Mouse (Mus musculus) small intestine, adult 2 months (tissue): Measurements from ENCODE around the gene Nudt3.

Experiments
- CTCF ChIP-seq: fragments of 200-500 bp; IDR thresholded peaks from 2 replicates; pipeline ENCODE4 v1.5.1; 2012; ENCODE audit warnings: low read depth, mild to moderate bottlenecking, control low read depth, inconsistent platforms, low read length, moderate library complexity, mixed read lengths; ENCODE audit not compliant: insufficient replicate concordance, insufficient read length; ENCODE audit errors: extremely low read depth
- POLR2A ChIP-seq: fragments of 200-500 bp; IDR thresholded peaks from 2 replicates; pipeline ENCODE4 v1.6.1; 2012; ENCODE audit warnings: low read depth, mild to moderate bottlenecking, control low read depth, inconsistent platforms, low read length, moderate library complexity

DNA sequence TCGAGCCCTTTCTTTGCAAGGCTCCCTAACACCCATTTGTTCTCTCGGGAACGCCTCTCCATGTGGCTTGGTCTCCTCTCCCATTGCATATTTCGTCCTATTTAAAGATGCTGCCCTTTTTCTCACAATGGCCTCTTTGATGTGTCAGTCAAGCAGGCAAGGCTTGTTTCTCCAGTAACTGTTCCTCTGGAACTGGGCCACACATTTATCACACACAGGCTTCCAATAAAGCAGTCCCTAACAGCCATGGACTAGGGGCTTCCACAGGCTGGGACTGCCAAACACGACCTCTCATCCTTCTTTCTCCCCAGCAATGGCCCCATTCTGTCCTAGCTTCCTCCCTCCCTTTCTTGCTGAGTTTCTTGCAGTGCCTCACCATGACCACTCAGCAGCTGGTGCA is 3.4 kb upstream of the Nudt3 start:
- TF ChIP-seq POLR2A: no peak
- no peak for TF ChIP-seq CTCF
